Mouse (Mus musculus): ENCODE results near the gene Ttc34.

The Ttc34 gene

GRCm38 (mm10) chr4:154910606-154911522 lies 73.6 kb downstream of the Ttc34 start:
- no peaks in the 10 kb centered on the region for H3K36me3 ChIP-seq (ENCODE audit: insufficient read depth, low read length)
- TF ChIP-seq CTCF (conservative IDR thresholded peaks at IDR 0.05; ENCODE audit: low read length) (no peak), NANOG (IDR thresholded peaks at IDR 0.05; ENCODE audit: borderline replicate concordance, low read length) (no peak), POU5F1 (IDR thresholded peaks at IDR 0.05; ENCODE audit: borderline replicate concordance, low read length) (no peak)
- 0 out of 2 replicates have a peak, but pooled peaks cover 3% of the 10 kb centered on the region for H3K27me3 ChIP-seq (ENCODE audit: insufficient read depth, low read length)
- H3K9me3 ChIP-seq (ENCODE audit: low read length): peaks cover 4% of the 10 kb centered on the region; the same call in 1 of the 2 replicates
- no peak overlapping the region for H3K4me3 ChIP-seq (replicated peaks; ENCODE audit: low read length)
- peaks cover 14% of the 10 kb centered on the region for H3K4me1 ChIP-seq (replicated peaks; ENCODE audit: low read depth, low read length)

GRCm38 (mm10) chr4:154911644-154912043 lies 74.4 kb downstream of the Ttc34 start:
- H3K4me3 ChIP-seq (replicated peaks; ENCODE audit: low read length): no peak overlapping the region
- 0 out of 2 replicates have a peak, but pooled peaks cover 3% of the 10 kb centered on the region for H3K27me3 ChIP-seq (ENCODE audit: insufficient read depth, low read length)
- TF ChIP-seq CTCF (conservative IDR thresholded peaks at IDR 0.05; ENCODE audit: low read length): no peak
- TF ChIP-seq POU5F1 (IDR thresholded peaks at IDR 0.05; ENCODE audit: borderline replicate concordance, low read length): no peak
- no peak for TF ChIP-seq NANOG (IDR thresholded peaks at IDR 0.05; ENCODE audit: borderline replicate concordance, low read length)
- H3K4me1 ChIP-seq (replicated peaks; ENCODE audit: low read depth, low read length): peaks cover 14% of the 10 kb centered on the region
- H3K36me3 ChIP-seq (ENCODE audit: insufficient read depth, low read length): no peaks in the 10 kb centered on the region
- peaks cover 4% of the 10 kb centered on the region; the same call in 1 of the 2 replicates for H3K9me3 ChIP-seq (ENCODE audit: low read length)

- peaks cover 4% of the 10 kb centered on the region; the same call in 1 of the 2 replicates for H3K9me3 ChIP-seq (ENCODE audit: low read length)
- 0 out of 2 replicates have a peak, but pooled peaks cover 3% of the 10 kb centered on the region for H3K27me3 ChIP-seq (ENCODE audit: insufficient read depth, low read length)
- H3K4me1 ChIP-seq (replicated peaks; ENCODE audit: low read depth, low read length): peaks cover 3% of the 10 kb centered on the region
- no peaks in the 10 kb centered on the region for H3K36me3 ChIP-seq (ENCODE audit: insufficient read depth, low read length)
- H3K4me3 ChIP-seq (replicated peaks; ENCODE audit: low read length): no peak overlapping the region
- TF ChIP-seq POU5F1 (IDR thresholded peaks at IDR 0.05; ENCODE audit: borderline replicate concordance, low read length) (no peak), CTCF (conservative IDR thresholded peaks at IDR 0.05; ENCODE audit: low read length) (no peak), NANOG (IDR thresholded peaks at IDR 0.05; ENCODE audit: borderline replicate concordance, low read length) (no peak)
Observed at GRCm38 (mm10) chr4:154913845-154914244, 76.6 kb downstream of the Ttc34 start.

DNA sequence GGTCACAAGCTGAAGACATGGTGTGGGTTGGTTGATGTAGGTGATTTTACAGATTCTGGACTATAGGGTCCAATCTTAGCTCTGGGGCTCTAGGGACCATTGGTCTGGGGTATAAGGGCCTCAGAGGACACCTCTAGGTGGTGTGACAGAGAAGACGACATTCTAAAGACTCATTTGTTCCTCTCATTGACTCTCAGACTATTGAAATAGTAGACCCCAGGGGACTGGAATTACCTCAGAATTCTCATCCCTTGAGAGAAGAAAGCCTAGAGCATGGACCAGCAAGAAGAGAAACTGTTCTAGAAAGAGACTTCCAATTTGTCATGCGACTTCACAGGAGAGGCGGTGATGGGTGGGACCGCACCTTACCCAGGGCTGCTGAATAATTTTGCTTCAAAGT lies 77.0 kb downstream of the Ttc34 start:
- Histone ChIP-seq H3K36me3 (ENCODE audit: insufficient read depth, low read length) (no peaks in the 10 kb centered on the region), H3K9me3 (ENCODE audit: low read length) (peaks cover 4% of the 10 kb centered on the region; the same call in 1 of the 2 replicates), H3K27me3 (ENCODE audit: insufficient read depth, low read length) (0 out of 2 replicates have a peak, but pooled peaks cover 3% of the 10 kb centered on the region), H3K4me3 (replicated peaks; ENCODE audit: low read length) (no peak overlapping the region), H3K4me1 (replicated peaks; ENCODE audit: low read depth, low read length) (peaks cover 2% of the 10 kb centered on the region; the same call in 1 of the 2 replicates)
- TF ChIP-seq POU5F1 (IDR thresholded peaks at IDR 0.05; ENCODE audit: borderline replicate concordance, low read length): no peak
- no peak for TF ChIP-seq CTCF (conservative IDR thresholded peaks at IDR 0.05; ENCODE audit: low read length)
- TF ChIP-seq NANOG (IDR thresholded peaks at IDR 0.05; ENCODE audit: borderline replicate concordance, low read length): no peak

- TF ChIP-seq CTCF (conservative IDR thresholded peaks at IDR 0.05; ENCODE audit: low read length) (no peak), NANOG (IDR thresholded peaks at IDR 0.05; ENCODE audit: borderline replicate concordance, low read length) (no peak), POU5F1 (IDR thresholded peaks at IDR 0.05; ENCODE audit: borderline replicate concordance, low read length) (no peak)
- Histone ChIP-seq H3K4me3 (replicated peaks; ENCODE audit: low read length) (no peak overlapping the region), H3K27me3 (ENCODE audit: insufficient read depth, low read length) (0 out of 2 replicates have a peak, but pooled peaks cover 3% of the 10 kb centered on the region), H3K9me3 (ENCODE audit: low read length) (peaks cover 1% of the 10 kb centered on the region; the same call in 1 of the 2 replicates), H3K4me1 (replicated peaks; ENCODE audit: low read depth, low read length) (peaks cover 2% of the 10 kb centered on the region; the same call in 1 of the 2 replicates), H3K36me3 (ENCODE audit: insufficient read depth, low read length) (no peaks in the 10 kb centered on the region)
Observed at GRCm38 (mm10) chr4:154914707-154915106, 77.4 kb downstream of the Ttc34 start.

DNA sequence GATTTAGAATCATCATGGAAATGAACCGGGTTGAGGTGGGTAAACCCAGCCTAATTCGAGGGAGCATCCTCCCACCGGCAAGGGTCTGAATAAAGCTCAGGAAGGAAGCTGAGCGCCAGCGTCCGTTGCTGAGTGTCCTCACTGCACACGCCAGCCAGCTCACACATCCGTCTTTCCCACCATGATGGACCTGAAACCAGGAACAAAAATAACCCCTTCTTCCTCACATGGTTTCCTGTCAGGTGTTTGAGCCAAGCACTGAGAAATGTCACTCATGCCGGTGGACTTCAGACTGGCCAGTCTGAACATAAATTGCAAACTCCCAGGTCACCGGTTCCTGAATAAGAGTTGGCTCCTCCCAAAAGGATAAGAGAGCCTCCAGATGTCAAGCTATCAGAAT lies 78.0 kb downstream of the Ttc34 start:
- Histone ChIP-seq H3K36me3 (ENCODE audit: insufficient read depth, low read length) (no peaks in the 10 kb centered on the region), H3K4me3 (replicated peaks; ENCODE audit: low read length) (no peak overlapping the region), H3K4me1 (replicated peaks; ENCODE audit: low read depth, low read length) (peaks cover 2% of the 10 kb centered on the region; the same call in 1 of the 2 replicates), H3K27me3 (ENCODE audit: insufficient read depth, low read length) (0 out of 2 replicates have a peak, but pooled peaks cover 3% of the 10 kb centered on the region), H3K9me3 (ENCODE audit: low read length) (no peaks in the 10 kb centered on the region)
- TF ChIP-seq POU5F1 (IDR thresholded peaks at IDR 0.05; ENCODE audit: borderline replicate concordance, low read length) (no peak), CTCF (conservative IDR thresholded peaks at IDR 0.05; ENCODE audit: low read length) (no peak), NANOG (IDR thresholded peaks at IDR 0.05; ENCODE audit: borderline replicate concordance, low read length) (no peak)

GRCm38 (mm10) chr4:154916662-154917061 lies 79.4 kb downstream of the Ttc34 start:
- Histone ChIP-seq H3K4me1 (replicated peaks; ENCODE audit: low read depth, low read length) (no peaks in the 10 kb centered on the region), H3K4me3 (replicated peaks; ENCODE audit: low read length) (no peak overlapping the region), H3K36me3 (ENCODE audit: insufficient read depth, low read length) (no peaks in the 10 kb centered on the region), H3K27me3 (ENCODE audit: insufficient read depth, low read length) (0 out of 2 replicates have a peak, but pooled peaks cover 3% of the 10 kb centered on the region), H3K9me3 (ENCODE audit: low read length) (no peaks in the 10 kb centered on the region)
- no peak for TF ChIP-seq POU5F1 (IDR thresholded peaks at IDR 0.05; ENCODE audit: borderline replicate concordance, low read length)
- no peak for TF ChIP-seq NANOG (IDR thresholded peaks at IDR 0.05; ENCODE audit: borderline replicate concordance, low read length)
- TF ChIP-seq CTCF (conservative IDR thresholded peaks at IDR 0.05; ENCODE audit: low read length): no peak
